13 mouse cellular contexts compared by ENCODE assay signal in the genomic region with DNA sequence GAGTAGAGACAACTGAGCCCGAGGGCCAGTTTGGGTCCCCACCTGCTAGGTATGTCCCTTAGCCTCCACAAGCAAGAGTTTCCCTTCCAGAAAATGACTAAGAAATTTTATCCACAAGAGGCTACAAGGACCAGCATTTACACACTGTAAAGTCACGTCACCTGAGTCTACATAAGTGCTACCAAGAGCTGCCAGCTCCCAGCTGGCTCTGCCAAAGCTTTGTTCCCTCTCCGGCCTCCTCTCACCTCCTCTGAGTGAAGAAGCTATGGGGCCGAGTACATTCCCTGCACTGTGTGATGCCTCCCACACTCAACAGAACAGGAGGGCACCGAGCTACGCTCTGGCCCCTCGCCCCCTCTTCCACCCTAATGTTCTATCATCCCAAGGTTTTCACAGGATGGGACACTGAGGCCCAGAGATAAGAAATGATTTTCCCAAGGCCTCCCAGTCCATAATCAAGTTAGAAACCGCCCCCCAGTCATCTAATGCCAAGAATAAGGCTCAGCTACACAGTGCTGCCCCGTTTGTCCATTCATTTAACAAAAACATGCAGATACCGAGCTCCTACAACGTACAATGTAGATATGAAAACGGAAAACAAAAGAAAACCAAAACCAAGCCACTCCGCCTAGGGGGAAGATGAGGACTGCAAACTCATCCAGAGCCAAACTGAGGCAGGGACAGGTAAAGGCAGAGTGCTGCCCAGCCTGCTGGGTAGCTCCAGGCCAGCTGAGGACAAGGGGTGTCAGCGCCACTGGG. TPM values are rescaled to one million over a fixed set of nuclear protein-coding genes. Genes with fewer than 3 reads are reported as not detected.
DNase-seq lines count a peak whose midpoint lies in the region; ATAC-seq and TF ChIP-seq lines count a peak whose summit lies in the region.
"Had no signal": no experiment of that assay in that cellular context is flagged by ENCODE, and none has a peak within 500 bp of the region (broad histone marks: within the 10 kb centered on the region; RNA-seq: fewer than 3 reads in every experiment).

No protein-coding gene starts in this region.

- no peak overlapping the region for H3K4me2 ChIP-seq in lung, postnatal 0 days (replicated peaks; ENCODE audit: low read depth, low read length)
- H3K4me2 ChIP-seq in hindbrain, embryonic 13.5 days: no peak overlapping the region

- TF ChIP-seq CTCF in lung, postnatal 0 days (IDR thresholded peaks at IDR 0.05): no peak
- no peak for TF ChIP-seq CTCF in MEL (IDR thresholded peaks at IDR 0.05 in 2 of 3, conservative IDR thresholded peaks at IDR 0.05 in 1 of 3; ENCODE audit: control insufficient read depth in 1 of 3, insufficient read depth in 1 of 3, low read depth in 2 of 3, low read length in 3 of 3, poor library complexity in 1 of 3, severe bottlenecking in 1 of 3)

- no peaks in the 10 kb centered on the region for H3K36me3 ChIP-seq in lung, postnatal 0 days (ENCODE audit: insufficient read depth, low read length)
- H3K36me3 ChIP-seq in MEL (ENCODE audit: control insufficient read depth in 1 of 2, insufficient read depth in 2 of 2, low read length in 2 of 2): peaks cover 0 to 31% of the 10 kb centered on the region in 2 experiments; a peak in 3 of 4 replicates
- peaks cover 13% of the 10 kb centered on the region for H3K36me3 ChIP-seq in hindbrain, embryonic 13.5 days

- no peak overlapping the region for H3K4me3 ChIP-seq in lung, postnatal 0 days (ENCODE audit: low read depth, low read length)
- H3K4me3 ChIP-seq in MEL (ENCODE audit: control insufficient read depth in 1 of 2, insufficient read depth in 1 of 2, low read depth in 2 of 2, low read length in 2 of 2): peak overlapping the region; percentile 1 to 40; a peak in 3 of 4 replicates
- H3K4me3 ChIP-seq in hindbrain, embryonic 13.5 days: no peak overlapping the region

- H3K9ac ChIP-seq in lung, postnatal 0 days (replicated peaks; ENCODE audit: low read depth): no peak overlapping the region
- peak overlapping the region; percentile 73 for H3K9ac ChIP-seq in MEL (ENCODE audit: control insufficient read depth, low read depth, low read length, poor library complexity, severe bottlenecking)
- H3K9ac ChIP-seq in hindbrain, embryonic 13.5 days: peak overlapping the region; percentile 36; the same call in 1 of the 2 replicates

- H3K79me2 ChIP-seq in MEL (ENCODE audit: control insufficient read depth, insufficient read depth, low read length, poor library complexity): no peaks in the 10 kb centered on the region; the same call in 1 of the 2 replicates

- no peaks in the 10 kb centered on the region for H3K27me3 ChIP-seq in lung, postnatal 0 days (replicated peaks; ENCODE audit: insufficient read depth, low read length)
- no peaks in the 10 kb centered on the region for H3K27me3 ChIP-seq in MEL (ENCODE audit: control insufficient read depth in 1 of 2, insufficient read depth in 2 of 2, low read length in 2 of 2)
- no peaks in the 10 kb centered on the region for H3K27me3 ChIP-seq in hindbrain, embryonic 13.5 days

- peak; percentile 92 for DNase-seq in heart, adult 11 months
- no peak for DNase-seq in heart, postnatal 4 days
- peak; percentile 74 for DNase-seq in lung, postnatal 0 days (ENCODE audit: low spot score)
- no peak for DNase-seq in lung, postnatal 25 days (ENCODE audit: low spot score)
- DNase-seq in MEL (ENCODE audit: low read depth, low spot score): peak; percentile 42
- no peak for DNase-seq in cerebellum, adult 18-20 months
- no peak for DNase-seq in urinary bladder, postnatal 25 days (ENCODE audit: low spot score)
- DNase-seq: B cell, adult 2 months; kidney, adult 8-10 months; lung, postnatal 14 days; spleen, adult 18-20 months had no signal

- TF ChIP-seq RAD21 in MEL (IDR thresholded peaks at IDR 0.05; ENCODE audit: low read depth, low read length): no peak

- no peak for TF ChIP-seq EP300 in lung, postnatal 0 days (IDR thresholded peaks at IDR 0.05)
- TF ChIP-seq EP300 in MEL (IDR thresholded peaks at IDR 0.05; ENCODE audit: low read depth in 1 of 2, low read length in 2 of 2): peak in 1 of 2 experiments; percentile 54; a peak in 3 of 4 replicates

- 66% methylated on average over 14 of the region's 14 CpGs for WGBS in lung, postnatal 0 days
- WGBS in hindbrain, embryonic 13.5 days: 79% methylated on average over 14 of the region's 14 CpGs

- no peak for TF ChIP-seq POLR2A in MEL (IDR thresholded peaks at IDR 0.05; ENCODE audit: control insufficient read depth in 1 of 2, insufficient read depth in 1 of 2, low read depth in 1 of 2, low read length in 2 of 2, poor library complexity in 1 of 2)

- peak; percentile 70 for ATAC-seq in lung, postnatal 0 days
- ATAC-seq in hindbrain, embryonic 13.5 days (ENCODE audit: low FRiP score): no peak

- peaks cover 16% of the 10 kb centered on the region; the same call in 1 of the 2 replicates for H3K4me1 ChIP-seq in lung, postnatal 0 days (ENCODE audit: insufficient read depth, low read depth, low read length)
- peaks cover 31 to 54% of the 10 kb centered on the region in 2 experiments for H3K4me1 ChIP-seq in MEL (ENCODE audit: control insufficient read depth in 1 of 2, insufficient read depth in 2 of 2, low read length in 2 of 2)
- H3K4me1 ChIP-seq in hindbrain, embryonic 13.5 days (replicated peaks): peaks cover 65% of the 10 kb centered on the region

- H3K27ac ChIP-seq in lung, postnatal 0 days (ENCODE audit: low read length): no peak overlapping the region
- H3K27ac ChIP-seq in MEL (ENCODE audit: control insufficient read depth, low read depth, low read length): peak overlapping the region; percentile 97
- H3K27ac ChIP-seq in hindbrain, embryonic 13.5 days: peak overlapping the region; percentile 98

- no peaks in the 10 kb centered on the region for H3K9me3 ChIP-seq in lung, postnatal 0 days (ENCODE audit: low read length)
- H3K9me3 ChIP-seq in MEL (replicated peaks; ENCODE audit: insufficient read depth, low read length): no peaks in the 10 kb centered on the region
- H3K9me3 ChIP-seq in hindbrain, embryonic 13.5 days: no peaks in the 10 kb centered on the region

TF ChIP-seq in MEL, 35 proteins besides CTCF, POLR2A, EP300 and RAD21 (continues in another document):
- TF ChIP-seq MXI1 (IDR thresholded peaks at IDR 0.05; ENCODE audit: low read depth, low read length) (peak; percentile 45; the same call in 1 of the 2 replicates), MAZ (IDR thresholded peaks at IDR 0.05; ENCODE audit: low read depth, low read length) (no peak), MAX (IDR thresholded peaks at IDR 0.05; ENCODE audit: low read length) (0 out of 2 replicates have a peak, but pooled peaks have one; percentile 17), SIN3A (IDR thresholded peaks at IDR 0.05; ENCODE audit: low read length) (no peak), GATA1 (IDR thresholded peaks at IDR 0.05; ENCODE audit: low read depth, low read length) (no peak; the same call in 1 of the 2 replicates), MAFK (IDR thresholded peaks at IDR 0.05; ENCODE audit: borderline replicate concordance, low read depth, low read length) (no peak), BHLHE40 (IDR thresholded peaks at IDR 0.05; ENCODE audit: borderline replicate concordance, low read depth, low read length) (no peak), TBP (IDR thresholded peaks at IDR 0.05; ENCODE audit: low read depth, low read length) (no peak), RCOR1 (IDR thresholded peaks at IDR 0.05; ENCODE audit: low read depth, low read length) (no peak), HCFC1 (IDR thresholded peaks at IDR 0.05; ENCODE audit: low read depth, low read length) (no peak), USF2 (IDR thresholded peaks at IDR 0.05; ENCODE audit: borderline replicate concordance in 1 of 2, insufficient read depth in 1 of 2, low read depth in 1 of 2, low read length in 2 of 2) (no peak), E2F4 (IDR thresholded peaks at IDR 0.05; ENCODE audit: borderline replicate concordance, low read depth, low read length) (no peak), CHD2 (IDR thresholded peaks at IDR 0.05; ENCODE audit: low read length) (no peak), USF1 (IDR thresholded peaks at IDR 0.05; ENCODE audit: low read depth, low read length) (no peak), POLR2AphosphoS2 (IDR thresholded peaks at IDR 0.05; ENCODE audit: low read length) (no peak), SMC3 (IDR thresholded peaks at IDR 0.05; ENCODE audit: low read depth, low read length) (no peak), TCF12 (IDR thresholded peaks at IDR 0.05; ENCODE audit: low read depth, low read length) (peak; percentile 43; the same call in 1 of the 2 replicates)

RNA-seq across cellular contexts. Expression of a gene that starts 9.0 kb away (rescaled TPM):
- 100 to 1,000 TPM; 108 to 118 TPM for total RNA-seq in heart, postnatal 4 days (2021)
- 5.0 and 5.8 TPM in 2 replicates for polyA plus RNA-seq in lung, postnatal 0 days (2015; fragmentation: Nextera tagmentation; extraction: Ambion mirVana)
- 1.8 and 2.0 TPM in 2 replicates for total RNA-seq in MEL (2012; rRNA removed)
- polyA plus RNA-seq in MEL (2012; ENCODE audit: insufficient read depth in 1 of 2, insufficient read length in 2 of 2, low read depth in 1 of 2, low replicate concordance in 2 of 2, missing spikeins in 1 of 2): 1 to 10 TPM in 1 of 2 experiments, not detected in 1; 6.8 TPM
- 12.8 and 14.2 TPM in 2 replicates for polyA plus RNA-seq in hindbrain, embryonic 13.5 days (2015; fragmentation: Nextera tagmentation; extraction: Ambion mirVana)
- total RNA-seq: liver, adult 2 months had no signal
- polyA plus RNA-seq: liver, adult 2 months had no signal

RNA-seq across cellular contexts. Expression of a gene that starts 22.2 kb away (rescaled TPM):
- 10 to 100 TPM; 39.5 to 40.6 TPM for total RNA-seq in heart, postnatal 4 days (2021)
- polyA plus RNA-seq in lung, postnatal 0 days (2015; fragmentation: Nextera tagmentation; extraction: Ambion mirVana): 20.3 and 26.5 TPM in 2 replicates
- total RNA-seq in MEL (2012; rRNA removed): 2.0 and 3.9 TPM in 2 replicates
- 1 to 10 TPM in 1 of 2 experiments, not detected in 1; 6.2 TPM for polyA plus RNA-seq in MEL (2012; ENCODE audit: insufficient read depth in 1 of 2, insufficient read length in 2 of 2, low read depth in 1 of 2, low replicate concordance in 2 of 2, missing spikeins in 1 of 2)
- polyA plus RNA-seq in hindbrain, embryonic 13.5 days (2015; fragmentation: Nextera tagmentation; extraction: Ambion mirVana): 9.8 and 10.2 TPM in 2 replicates

RNA-seq across cellular contexts. Expression of a gene that starts 49.6 kb away (rescaled TPM):
- under 1 TPM; 0.45 to 0.83 TPM for total RNA-seq in heart, postnatal 4 days (2021)
- 0.54 and 0.94 TPM in 2 replicates for polyA plus RNA-seq in lung, postnatal 0 days (2015; fragmentation: Nextera tagmentation; extraction: Ambion mirVana)
- total RNA-seq in MEL (2012; rRNA removed): 30.2 and 41.2 TPM in 2 replicates
- polyA plus RNA-seq in MEL (2012; ENCODE audit: insufficient read depth in 1 of 2, insufficient read length in 2 of 2, low read depth in 1 of 2, low replicate concordance in 2 of 2, missing spikeins in 1 of 2): 10 to 100 TPM in 1 of 2 experiments, not detected in 1; 41.5 TPM
- 0.57 and 0.93 TPM in 2 replicates for polyA plus RNA-seq in hindbrain, embryonic 13.5 days (2015; fragmentation: Nextera tagmentation; extraction: Ambion mirVana)

RNA-seq across cellular contexts. Expression of a gene that starts 51.1 kb away (rescaled TPM):
- total RNA-seq in heart, postnatal 4 days (2021): 10 to 100 TPM; 86.3 to 87.0 TPM
- polyA plus RNA-seq in lung, postnatal 0 days (2015; fragmentation: Nextera tagmentation; extraction: Ambion mirVana): 22.4 and 25.6 TPM in 2 replicates
- total RNA-seq in MEL (2012; rRNA removed): 72.4 and 76.9 TPM in 2 replicates
- polyA plus RNA-seq in MEL (2012; ENCODE audit: insufficient read depth in 1 of 2, insufficient read length in 2 of 2, low read depth in 1 of 2, low replicate concordance in 2 of 2, missing spikeins in 1 of 2): 100 to 1,000 TPM in 1 of 2 experiments, not detected in 1; 124 TPM
- polyA plus RNA-seq in hindbrain, embryonic 13.5 days (2015; fragmentation: Nextera tagmentation; extraction: Ambion mirVana): 45.7 and 48.7 TPM in 2 replicates

Comparison
In these comparisons a context has a peak if more than half of its experiments do, and no peak if none do; other contexts are left out.
1. DNase-seq: peak in heart, adult 11 months (single experiment), lung, postnatal 0 days (single experiment) and MEL (single experiment); none in heart, postnatal 4 days (single experiment), lung, postnatal 25 days (single experiment), cerebellum, adult 18-20 months (0 of 2) and urinary bladder, postnatal 25 days (single experiment).
2. H3K4me3 ChIP-seq: peak in MEL (2 of 2); none in lung, postnatal 0 days (single experiment) and hindbrain, embryonic 13.5 days (single experiment).